Mouse (Mus musculus) lung, postnatal 14 days (tissue): ENCODE data around the gene Npb.

Experiments used
- DNase-seq: peaks from one replicate; pipeline ENCODE4 v3.0.0; 2021

Gene Npb

DNA sequence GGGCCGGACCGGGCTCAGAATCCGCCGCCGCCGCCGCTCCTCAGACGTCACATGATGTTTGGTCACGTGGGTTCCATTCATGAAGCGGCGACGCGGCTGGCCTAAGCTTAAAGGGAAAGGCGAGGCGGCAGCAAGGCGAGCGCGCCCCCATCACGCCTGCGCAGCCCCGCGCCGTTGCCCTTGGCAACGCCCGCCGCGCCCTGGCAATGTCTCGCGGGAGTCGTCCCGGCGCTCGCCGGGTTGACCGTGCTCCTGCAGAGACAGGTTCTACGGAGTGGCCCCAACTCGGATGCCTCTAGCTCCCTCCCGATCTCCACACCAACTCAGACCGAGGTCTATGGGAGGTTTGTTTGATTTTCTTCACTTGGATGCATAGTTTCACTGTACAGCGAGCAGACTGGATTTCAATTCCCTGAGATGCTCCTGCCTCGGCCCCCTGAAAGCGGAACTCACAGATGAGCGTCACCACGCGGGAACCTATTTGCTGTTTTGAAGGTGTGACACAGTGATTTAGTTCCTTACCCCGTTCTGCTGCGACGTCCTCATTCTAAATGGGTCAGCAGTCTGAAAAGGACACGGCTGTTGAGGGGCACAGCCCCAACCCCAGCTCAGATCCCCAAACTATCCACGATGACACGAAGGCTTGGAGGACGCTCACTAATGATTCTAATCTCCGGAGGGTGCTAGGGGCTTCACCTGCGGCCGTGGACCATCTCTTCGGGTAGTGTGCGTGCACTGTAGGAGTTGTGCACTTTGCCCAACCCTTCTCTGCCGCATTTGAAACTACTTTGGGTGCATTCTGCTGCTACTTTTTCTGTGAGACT, 25.5 kb downstream of the Npb start, which contains the start of gene Mafg:
Gene Mafg, minus strand, starts transcription at position 81 of the 824 bp plus-strand sequence.
- peak; percentile 93 for DNase-seq

DNA sequence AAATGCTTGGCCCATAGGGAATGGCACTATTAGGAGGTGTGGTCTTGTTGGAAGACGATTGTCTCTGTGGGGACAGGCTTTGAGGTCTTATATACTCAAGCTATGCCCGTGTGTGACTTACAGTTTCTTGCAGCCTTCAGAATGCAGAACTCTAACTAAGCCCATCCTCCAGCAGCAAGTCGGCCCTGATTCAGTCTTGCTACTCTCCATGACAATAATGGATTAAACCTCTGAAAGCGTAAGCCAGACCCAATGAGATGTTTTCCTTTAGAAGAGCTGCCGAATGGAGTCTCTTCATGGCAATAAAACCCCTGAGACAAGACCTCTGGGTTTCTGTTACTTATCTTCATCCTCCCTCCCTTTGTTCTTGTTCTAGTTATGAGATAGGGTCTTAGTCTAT, 26.5 kb downstream of the Npb start:
- DNase-seq: no peak

DNA sequence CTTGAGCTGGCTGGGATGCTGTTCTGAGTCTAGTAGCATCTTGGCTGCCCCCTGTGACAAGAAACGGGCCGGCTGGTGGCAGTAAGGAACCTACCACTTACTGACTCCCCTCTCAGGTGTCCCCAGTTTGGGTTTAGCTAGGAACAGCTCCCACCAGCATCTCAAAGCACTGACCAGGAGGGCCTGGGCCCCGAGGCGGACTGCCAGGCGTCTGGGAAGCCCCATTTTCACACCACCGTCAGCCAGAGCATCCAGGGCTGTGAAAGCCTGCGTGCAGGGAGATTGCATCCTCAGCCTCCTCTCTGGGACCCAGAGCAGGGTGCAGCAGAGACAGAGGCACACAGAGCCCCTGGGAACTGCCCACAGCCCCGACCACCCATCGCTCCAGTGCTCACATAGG, 33.0 kb downstream of the Npb start:
- no peak for DNase-seq

DNA sequence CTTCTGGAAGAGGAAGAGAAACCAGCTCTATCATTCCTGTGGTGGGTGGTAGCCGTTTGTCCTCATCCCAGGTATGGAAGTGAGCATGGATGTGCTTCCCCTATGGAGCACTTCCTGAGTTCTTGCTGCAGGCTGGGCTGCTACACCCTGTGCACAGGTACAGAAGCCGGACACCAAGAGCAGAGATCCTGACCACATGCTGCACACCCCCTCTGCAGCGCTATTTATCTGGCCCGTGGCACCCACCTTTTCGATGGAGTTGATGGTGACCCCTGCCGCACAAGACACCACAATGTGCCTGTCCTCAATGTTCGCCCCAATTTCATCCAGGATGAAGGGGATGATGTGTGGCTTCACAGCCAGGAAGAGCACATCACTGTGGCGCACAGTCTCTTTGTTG, 33.6 kb downstream of the Npb start:
- DNase-seq: no peak

DNA sequence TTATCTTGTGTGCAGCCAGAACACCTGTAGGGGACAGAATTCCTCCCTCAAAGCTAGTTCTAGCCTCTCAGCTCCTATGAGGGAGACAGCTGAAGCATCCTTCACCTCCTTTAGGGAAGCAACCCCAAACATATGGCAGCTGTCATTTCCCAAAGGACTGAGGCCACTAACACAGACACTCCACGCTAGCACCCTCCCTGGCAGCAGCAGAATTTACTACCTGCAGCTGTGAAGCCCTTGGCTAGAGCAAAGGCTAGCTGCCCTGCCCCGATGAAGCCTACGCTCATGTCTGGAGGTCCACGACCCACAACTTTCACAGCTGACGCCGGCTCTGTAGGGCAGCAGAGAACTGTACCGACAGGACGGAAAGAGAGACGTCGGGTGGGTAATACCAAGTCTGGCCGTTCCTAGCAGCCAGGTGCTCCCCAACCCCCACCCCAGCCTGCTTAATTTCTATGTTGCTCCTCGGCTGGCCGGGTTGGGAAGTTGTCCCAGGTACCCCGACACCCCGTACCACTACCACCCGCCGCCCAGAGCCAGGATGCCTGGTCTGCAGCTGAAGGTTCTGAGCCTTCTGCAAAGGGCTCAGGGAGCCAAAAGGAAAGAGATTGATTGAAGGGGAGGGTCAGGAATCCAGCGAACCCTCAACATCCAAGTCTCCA, 34.8 kb downstream of the Npb start:
- DNase-seq: no peak

DNA sequence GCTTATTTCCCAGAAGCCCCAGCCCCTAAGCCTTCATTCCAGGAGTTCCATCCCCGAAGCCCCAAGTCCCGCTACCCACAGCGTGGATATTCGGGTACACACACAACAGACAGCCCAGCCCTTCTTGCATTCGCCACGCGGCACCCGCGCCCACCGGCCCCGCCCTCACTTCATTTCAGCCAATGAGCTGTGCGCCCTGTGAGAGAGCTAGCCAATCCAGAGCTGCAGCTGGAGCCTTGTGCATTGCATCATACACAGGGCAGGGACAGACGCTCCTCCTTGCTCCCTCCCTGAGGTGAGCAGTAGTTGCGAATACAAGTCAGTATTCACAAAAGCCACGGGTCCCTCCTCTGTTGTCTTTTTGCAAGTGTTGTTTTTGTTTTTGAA, 35.3 kb downstream of the Npb start, which contains the start of gene Pycr1:
Gene Pycr1, minus strand, starts transcription at position 169 of the 387 bp plus-strand sequence.
- peak; percentile 94 for DNase-seq

DNA sequence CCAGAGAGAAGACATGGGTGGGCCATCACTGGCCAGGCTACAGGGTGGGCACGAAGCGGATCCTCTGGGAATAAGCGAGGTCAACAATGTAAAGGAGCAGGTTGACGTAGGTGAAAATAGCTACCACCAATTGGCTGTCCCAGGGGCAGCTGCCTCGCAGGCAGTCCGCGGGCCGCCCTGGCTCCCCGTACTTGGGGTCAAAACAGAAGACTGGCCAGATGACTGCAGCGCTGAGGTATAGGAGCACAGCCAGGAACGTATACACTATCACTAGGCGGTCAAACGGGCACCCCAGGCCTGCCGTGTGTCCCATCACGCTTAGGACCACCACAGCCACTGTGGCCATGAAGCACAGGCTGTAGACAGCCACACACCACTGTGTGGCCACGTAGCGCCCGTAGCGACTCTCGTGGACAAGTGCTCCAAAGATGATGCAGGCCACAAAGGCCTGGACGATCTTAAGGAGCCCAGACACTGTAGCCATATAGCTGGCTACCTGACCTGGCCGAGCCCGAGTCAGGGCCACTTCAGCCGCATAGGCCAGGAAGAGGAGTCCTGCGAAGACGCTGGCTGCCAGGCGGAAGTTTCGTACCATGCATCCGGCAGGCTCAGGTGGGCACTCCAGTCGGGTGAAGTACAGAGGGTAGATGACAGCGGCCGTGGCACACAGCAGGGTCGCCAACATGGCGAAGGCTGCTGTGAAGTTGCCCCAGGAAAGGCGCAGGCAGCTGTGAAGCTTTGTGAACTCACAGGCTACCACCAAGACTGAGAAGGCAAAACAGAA, 39.0 kb downstream of the Npb start:
- no peak for DNase-seq

DNA sequence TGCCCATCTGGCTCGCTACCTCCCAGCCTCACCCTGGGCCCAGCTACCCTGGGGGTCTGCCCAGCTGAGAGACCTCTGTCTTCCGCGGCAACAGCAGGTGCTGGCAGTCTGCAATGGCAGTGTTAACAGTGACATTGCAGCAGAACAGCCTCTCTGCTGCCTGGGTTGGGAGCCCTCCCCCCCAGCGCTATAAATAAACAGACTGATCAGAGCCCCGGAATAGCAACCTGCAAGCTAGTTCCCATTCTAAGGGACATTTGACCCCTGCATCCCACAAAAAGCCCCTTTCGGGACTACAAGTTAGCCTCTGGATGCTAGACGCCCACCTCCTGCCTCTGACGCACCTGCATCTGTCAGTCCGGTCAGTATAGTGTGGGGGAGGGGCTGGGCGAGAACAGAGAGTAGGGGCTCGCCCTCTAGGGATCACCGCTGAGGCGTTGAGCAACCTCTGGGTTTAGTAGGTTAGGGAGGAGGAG, 39.8 kb downstream of the Npb start, which contains the start of gene Myadml2:
Gene Myadml2, minus strand, starts transcription at position 158 of the 476 bp plus-strand sequence.
- DNase-seq: no peak

DNA sequence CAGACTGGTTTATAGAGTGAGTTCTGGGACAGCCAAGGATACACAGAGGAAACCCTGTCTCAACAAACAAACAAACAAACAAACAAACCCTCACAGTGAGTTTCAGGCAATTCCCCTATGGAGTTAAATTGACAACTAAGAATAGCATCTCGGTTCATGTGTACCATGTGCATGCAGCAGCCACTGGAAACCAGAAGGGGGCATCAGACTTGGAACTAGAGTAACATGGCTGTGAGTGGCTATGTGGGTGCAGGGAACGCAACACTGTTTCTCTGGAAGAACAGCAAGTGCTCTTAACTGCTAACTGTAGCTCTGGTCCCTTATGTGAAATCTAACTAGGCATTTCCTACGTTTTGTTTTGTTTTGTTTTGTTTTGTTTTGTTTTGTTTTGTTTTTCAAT, 43.6 kb downstream of the Npb start:
- DNase-seq: no peak

DNA sequence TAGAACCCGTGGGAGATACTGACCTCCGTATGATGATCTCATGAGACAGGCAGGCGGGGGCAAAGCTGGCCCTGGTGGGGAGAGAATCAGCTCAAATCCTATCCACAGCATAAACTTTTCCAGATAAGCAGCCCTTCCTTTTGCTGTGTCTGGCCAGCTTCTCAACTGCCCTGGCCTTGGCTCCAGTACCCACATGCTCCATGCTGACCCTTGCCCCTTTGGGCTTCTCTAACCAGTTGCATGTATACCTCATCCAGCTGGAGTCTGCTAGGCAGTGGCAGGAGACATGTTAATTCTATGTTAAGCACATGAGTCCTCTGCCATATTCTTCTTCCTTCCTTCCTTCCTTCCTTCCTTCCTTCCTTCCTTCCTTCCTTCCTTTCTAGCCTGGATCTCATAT, 46.5 kb downstream of the Npb start:
- no peak for DNase-seq

DNA sequence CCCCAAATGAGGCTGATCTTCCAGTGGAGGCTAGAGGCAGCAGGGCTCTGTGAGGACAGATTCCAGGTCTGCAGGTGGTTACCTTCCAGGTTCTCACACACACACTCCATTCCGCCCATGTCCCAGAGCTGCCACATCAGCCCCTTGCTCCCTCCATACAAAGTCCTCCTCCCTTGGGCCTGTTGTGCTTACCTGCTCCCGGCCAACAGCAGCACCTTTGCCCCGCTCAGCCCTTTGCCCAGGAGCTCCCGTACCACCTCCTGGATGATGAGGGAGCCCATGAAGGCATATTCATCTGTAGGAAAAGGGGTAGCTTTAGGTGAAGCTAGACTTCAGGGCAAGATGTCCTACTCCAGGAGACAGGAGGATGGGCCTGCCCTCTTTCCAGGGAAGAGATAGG, 49.0 kb downstream of the Npb start:
- DNase-seq: no peak
